Mouse (Mus musculus) thymus, adult 18-20 months (tissue): ENCODE measurements around the gene Tcn2.

Experiments used
- DNase-seq, 2 experiments: peaks; one replicate each; pipeline ENCODE4 v3.0.0; 2022; ENCODE audit warnings: mixed read lengths in 2 of 2

Tcn2 gene

GRCm38 (mm10) chr11:3893970-3894369 lies 38.0 kb downstream of the Tcn2 start:
- DNase-seq: no peak

GRCm38 (mm10) chr11:3887331-3887730 lies 44.6 kb downstream of the Tcn2 start:
- no peak for DNase-seq

GRCm38 (mm10) chr11:3883711-3884110 lies 48.2 kb downstream of the Tcn2 start:
- DNase-seq: no peak

GRCm38 (mm10) chr11:3879836-3880235 lies 52.1 kb downstream of the Tcn2 start:
- peak; percentile 23 to 35 for DNase-seq

GRCm38 (mm10) chr11:3878660-3879059 lies 53.3 kb downstream of the Tcn2 start:
- DNase-seq: no peak

GRCm38 (mm10) chr11:3876419-3876818 lies 55.5 kb downstream of the Tcn2 start:
- no peak for DNase-seq
